Mouse (Mus musculus) bone marrow macrophage, adult 2 months (primary cell): ENCODE measurements around the gene 4930563M21Rik. TPM values are rescaled to one million over a fixed set of nuclear protein-coding genes. Genes with fewer than 3 reads are reported as not detected.

ENCODE experiments used
- H3K27ac ChIP-seq: 2 replicates; pipeline ENCODE4 v1.5.1; 2012; ENCODE audit warnings: low read depth, low read length; ENCODE audit not compliant: insufficient read depth
- H3K4me1 ChIP-seq: 2 replicates; pipeline ENCODE4 v1.6.1; 2012; ENCODE audit warnings: low read length; ENCODE audit not compliant: control insufficient read depth, insufficient read depth
- H3K4me3 ChIP-seq: 2 replicates; pipeline ENCODE4 v1.5.1; 2012; ENCODE audit warnings: mild to moderate bottlenecking, low read length, moderate library complexity; ENCODE audit not compliant: insufficient read depth
- CTCF ChIP-seq: IDR thresholded peaks from 2 replicates; pipeline ENCODE4 v1.5.1; 2012; ENCODE audit warnings: low read depth, mild to moderate bottlenecking, low read length, moderate library complexity
- POLR2A ChIP-seq: IDR thresholded peaks from 2 replicates; pipeline ENCODE4 v1.6.1; 2012; ENCODE audit warnings: mild to moderate bottlenecking, low read depth, low read length, borderline replicate concordance
- polyA plus RNA-seq: library from polyadenylated mRNA; stranded (reverse); fragments of >200 nt; gene quantifications from 2 replicates; pipeline ENCODE4 v1.2.4, GENCODE M21; 2012; ENCODE audit not compliant: missing spikeins, insufficient read depth, insufficient read length

Gene 4930563M21Rik
- polyA plus RNA-seq, 1 experiment: not detected

DNA sequence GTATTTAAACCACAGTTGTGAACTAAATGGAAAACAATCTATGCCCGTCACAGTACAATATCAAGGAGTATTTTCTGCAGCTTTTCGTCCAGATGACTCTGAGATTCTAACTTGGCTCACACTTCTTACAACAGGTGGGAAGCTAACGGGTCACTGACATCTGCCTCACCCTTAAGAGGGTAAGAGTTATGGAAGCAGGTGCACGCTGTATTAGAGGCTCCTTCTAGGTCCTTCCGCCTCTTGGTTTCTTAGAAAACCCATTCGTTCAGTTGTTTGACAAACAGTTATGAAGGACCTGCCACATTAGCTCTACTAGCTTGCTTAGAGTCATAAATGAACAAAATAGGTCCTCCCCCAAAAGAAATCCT lies 71.7 kb downstream of the 4930563M21Rik start:
- H3K4me1 ChIP-seq: peaks cover 10% of the 10 kb centered on the region
- no peak overlapping the region for H3K27ac ChIP-seq
- TF ChIP-seq POLR2A (no peak), CTCF (no peak)
- peak overlapping the region; percentile 87 for H3K4me3 ChIP-seq

DNA sequence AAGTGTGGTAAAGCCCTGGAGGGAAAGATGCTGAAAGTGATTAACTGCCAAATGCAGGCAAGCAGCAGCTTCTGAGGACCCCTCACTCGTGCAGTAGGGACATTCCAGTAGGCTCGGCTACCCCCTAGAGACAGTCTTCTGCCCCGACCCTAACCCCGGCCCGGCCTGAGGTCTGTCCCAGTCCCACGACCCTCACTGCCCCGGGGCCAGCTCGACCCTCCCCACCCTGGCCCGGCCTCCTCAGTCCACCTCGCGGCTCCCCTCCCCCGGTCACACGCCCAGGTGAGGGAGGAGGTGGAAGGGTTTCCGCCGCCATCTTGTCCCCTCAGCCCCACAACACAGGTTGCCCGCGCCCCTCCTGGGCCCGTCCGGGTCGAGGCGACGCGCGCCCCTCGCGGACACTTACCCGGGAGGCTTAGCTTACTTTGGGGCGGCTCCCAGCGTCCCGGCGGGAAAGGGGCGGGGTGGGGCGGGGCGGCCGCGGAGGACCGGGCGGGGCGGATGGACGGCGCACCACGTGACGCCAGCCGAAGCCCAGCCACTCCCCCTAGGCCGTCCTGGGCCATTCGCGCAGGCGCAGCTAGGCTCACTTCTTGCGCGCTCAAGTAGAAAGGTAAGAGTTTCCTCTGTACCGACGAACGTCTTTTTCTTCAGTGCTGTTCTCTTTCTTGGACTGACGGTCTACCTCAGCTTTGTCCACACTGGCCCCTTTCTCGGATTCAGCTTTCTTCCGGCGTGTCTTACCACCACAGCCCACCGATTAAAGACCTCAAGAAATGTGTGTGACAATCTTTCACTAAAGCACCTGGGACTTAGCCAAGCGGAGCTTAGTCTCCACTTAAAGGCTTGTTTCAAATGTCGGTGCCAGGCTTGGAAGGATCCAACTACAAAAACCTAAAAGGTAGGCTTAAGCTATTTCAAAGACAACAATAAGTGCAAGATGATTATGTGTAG lies 72.4 kb downstream of the 4930563M21Rik start, which contains the start of gene Scaper:
Scaper (minus strand) TSS at position 456 of the 954 bp plus-strand sequence.
- H3K27ac ChIP-seq: no peak within 1 kb of the TSS
- peak within 1 kb of the TSS; percentile 87 for H3K4me3 ChIP-seq
- peaks cover 12% of the 10 kb centered on the region for H3K4me1 ChIP-seq
- TF ChIP-seq CTCF (no peak), POLR2A (peak; percentile 30; the same call in 1 of the 2 replicates)

DNA sequence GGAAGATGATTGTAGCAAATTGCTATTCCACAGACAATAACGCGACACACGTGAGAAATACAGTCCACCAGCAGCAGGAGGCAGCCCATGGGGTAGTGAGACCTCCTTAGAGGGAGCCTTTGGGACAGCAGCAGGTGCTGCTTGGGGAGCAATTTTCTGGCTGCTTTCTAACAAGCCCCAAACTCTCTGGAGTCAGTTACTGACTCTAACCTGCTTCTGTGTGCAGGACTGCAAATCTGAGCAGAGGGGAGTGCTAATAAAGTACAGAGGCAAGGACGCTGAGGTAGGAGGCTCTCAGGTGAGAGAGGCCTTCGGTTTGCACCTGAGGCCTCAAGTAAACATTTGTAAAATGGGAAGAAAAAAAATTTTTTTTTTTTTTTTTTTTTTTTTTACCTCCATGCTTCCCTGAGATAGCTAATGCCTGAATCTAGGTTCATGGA lies 73.1 kb downstream of the 4930563M21Rik start:
- no peak for TF ChIP-seq POLR2A
- no peak for TF ChIP-seq CTCF
- Histone ChIP-seq H3K27ac (no peak overlapping the region), H3K4me3 (peak overlapping the region; percentile 87), H3K4me1 (peaks cover 13% of the 10 kb centered on the region)

GRCm38 (mm10) chr9:55932482-55932881 lies 77.9 kb downstream of the 4930563M21Rik start:
- no peak overlapping the region for H3K27ac ChIP-seq
- H3K4me1 ChIP-seq: peaks cover 8% of the 10 kb centered on the region
- no peak overlapping the region for H3K4me3 ChIP-seq
- TF ChIP-seq CTCF (no peak), POLR2A (no peak)

DNA sequence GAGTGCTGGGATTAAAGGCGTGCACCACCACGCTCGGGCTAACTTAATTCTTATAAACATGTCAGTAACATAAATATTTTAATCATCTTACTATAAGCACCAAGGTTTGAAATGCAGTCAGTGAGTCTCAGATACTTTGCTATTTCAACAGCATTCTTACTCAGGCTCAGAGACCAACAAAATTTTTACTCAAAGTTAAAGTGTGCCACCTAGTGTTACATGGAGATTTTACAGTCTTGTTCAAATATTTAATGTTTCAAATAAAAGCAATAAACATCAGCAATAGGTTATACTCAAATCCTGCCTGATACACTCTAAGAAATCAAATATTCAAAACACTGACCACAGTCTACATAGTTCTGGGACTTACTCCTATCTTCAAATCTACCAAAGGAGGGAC lies 91.8 kb downstream of the 4930563M21Rik start:
- TF ChIP-seq CTCF: no peak
- no peak for TF ChIP-seq POLR2A
- Histone ChIP-seq H3K4me1 (no peaks in the 10 kb centered on the region), H3K27ac (no peak overlapping the region), H3K4me3 (no peak overlapping the region)

DNA sequence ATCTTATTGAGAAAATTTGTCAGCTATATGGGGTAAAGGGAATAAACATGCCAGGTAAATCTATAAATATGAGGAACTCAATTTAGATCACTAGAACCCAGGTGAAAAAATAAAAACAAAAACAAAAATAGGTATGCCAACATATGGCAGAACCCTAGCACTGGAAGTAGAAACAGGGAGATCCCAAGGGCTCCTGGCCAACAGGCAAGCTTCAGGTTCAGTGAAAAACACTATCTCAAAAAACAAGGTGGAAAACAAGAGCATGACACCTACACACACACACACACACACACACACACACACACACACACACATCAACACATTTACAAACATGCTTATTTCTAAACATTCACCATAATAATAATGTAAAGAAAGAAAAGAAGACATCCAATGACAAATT lies 93.6 kb downstream of the 4930563M21Rik start:
- no peak overlapping the region for H3K4me3 ChIP-seq
- H3K4me1 ChIP-seq: no peaks in the 10 kb centered on the region
- H3K27ac ChIP-seq: no peak overlapping the region
- TF ChIP-seq POLR2A (no peak), CTCF (no peak)

Other genes starting within 250 kb of the 4930563M21Rik start
- gene Scaper, start 72.4 kb downstream of the 4930563M21Rik start, polyA plus RNA-seq: 11.6 and 12.1 TPM in 2 replicates
- 36.9 and 41.2 TPM in 2 replicates for gene Rcn2, start 31.3 kb upstream of the 4930563M21Rik start, polyA plus RNA-seq
- gene Pstpip1, start 79.4 kb upstream of the 4930563M21Rik start, polyA plus RNA-seq: 163 and 182 TPM in 2 replicates
- gene Tspan3, start 154.9 kb upstream of the 4930563M21Rik start, polyA plus RNA-seq: 57.9 and 64.3 TPM in 2 replicates